Mouse (Mus musculus) olfactory bulb, adult 2 months (tissue): ENCODE data around the gene Prox2. TPM values are rescaled to one million over a fixed set of nuclear protein-coding genes. Genes with fewer than 3 reads are reported as not detected.
"Not testable (repeated sequence)": the region's sequence is repeated elsewhere in the genome, so short reads cannot be mapped to it uniquely, and the experiment has no call there.

Experiments
- H3K27ac ChIP-seq: fragments of 200-500 bp; 2 replicates; pipeline ENCODE4 v1.5.1; 2012; ENCODE audit warnings: low read depth, low read length; ENCODE audit not compliant: insufficient read depth
- H3K4me1 ChIP-seq: fragments of 200-500 bp; 2 replicates; pipeline ENCODE4 v1.6.1; 2012; ENCODE audit warnings: low read length; ENCODE audit not compliant: control insufficient read depth, insufficient read depth
- H3K4me3 ChIP-seq: fragments of 200-500 bp; 2 replicates; pipeline ENCODE4 v1.5.1; 2012; ENCODE audit warnings: mild to moderate bottlenecking, low read depth, low read length, moderate library complexity; ENCODE audit not compliant: insufficient read depth
- CTCF ChIP-seq: fragments of 200-500 bp; IDR thresholded peaks from 2 replicates; pipeline ENCODE4 v1.5.1; 2012; ENCODE audit warnings: low read depth, mild to moderate bottlenecking, low read length, moderate library complexity; ENCODE audit not compliant: insufficient read depth
- POLR2A ChIP-seq: fragments of 200-500 bp; IDR thresholded peaks from 2 replicates; pipeline ENCODE4 v1.6.1; 2012; ENCODE audit warnings: mild to moderate bottlenecking, low read depth, low read length, moderate library complexity; ENCODE audit not compliant: insufficient read depth
- WGBS: fragments of 180-500 bp; shearing (Covaris S2); methylation state at CpG from one replicate; pipeline ENCODE4 v1.1.7; 2018; 5-methylcytosine and 5-hydroxymethylcytosine counted together
- polyA plus RNA-seq: library from polyadenylated mRNA; stranded (reverse); fragments of >200 nt; gene quantifications from 2 replicates; pipeline ENCODE4 v1.2.4, GENCODE M21; 2012; ENCODE audit warnings: low replicate concordance; ENCODE audit not compliant: missing spikeins, insufficient read depth, insufficient read length

Gene Prox2
- polyA plus RNA-seq, 1 experiment = not detected

DNA sequence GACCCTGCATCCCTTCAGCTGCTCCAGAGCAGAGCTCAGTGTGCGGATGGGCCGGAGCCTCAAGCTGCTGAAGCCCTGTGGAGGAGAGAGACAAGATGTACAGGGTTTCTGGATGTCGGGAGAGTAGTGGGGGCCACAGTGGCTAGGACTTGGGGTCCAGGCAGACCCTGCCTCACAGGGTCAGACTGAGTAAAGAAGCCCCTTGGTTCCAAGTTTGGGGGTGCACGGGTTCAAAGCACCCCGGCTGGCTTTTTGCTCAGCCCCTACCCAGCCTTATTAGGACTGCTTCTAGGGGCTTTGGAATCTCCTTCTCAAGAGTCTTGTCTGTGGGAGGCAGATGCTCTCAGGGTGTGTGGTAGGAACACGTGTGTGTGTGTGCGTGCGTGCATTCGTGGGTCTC is 36.3 kb upstream of the Prox2 start:
- TF ChIP-seq CTCF (no peak), POLR2A (no peak)
- H3K4me1 ChIP-seq = peaks cover 23% of the 10 kb centered on the region
- no peak overlapping the region for H3K4me3 ChIP-seq
- no peak overlapping the region for H3K27ac ChIP-seq
- WGBS = 76% methylated on average over 9 of the region's 9 CpGs

DNA sequence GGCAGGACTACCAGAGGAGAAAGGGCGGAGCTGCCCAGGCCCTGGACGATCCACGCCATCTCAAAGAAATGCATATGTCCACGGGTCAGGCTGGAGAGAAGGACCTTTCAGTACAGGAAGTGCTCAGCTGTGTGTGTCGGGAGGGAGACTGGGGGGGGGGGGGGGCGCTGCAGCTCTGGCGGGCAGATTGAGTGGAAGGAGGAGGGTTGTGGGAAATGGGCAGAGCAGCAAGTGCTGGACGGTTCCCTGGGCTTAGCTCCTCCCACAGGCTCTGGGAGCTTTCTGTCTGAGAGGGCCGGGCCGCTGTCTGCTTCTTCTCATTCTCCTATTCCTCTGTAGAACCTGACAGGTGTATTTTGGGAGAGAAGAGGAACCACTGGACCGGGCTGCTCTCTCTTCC is 35.8 kb upstream of the Prox2 start:
- H3K4me1 ChIP-seq = peaks cover 19% of the 10 kb centered on the region
- no peak for TF ChIP-seq POLR2A
- TF ChIP-seq CTCF = no peak
- H3K27ac ChIP-seq = no peak overlapping the region
- 45% methylated on average over 10 of the region's 11 CpGs for whole genome bisulfite sequencing
- H3K4me3 ChIP-seq = no peak overlapping the region

DNA sequence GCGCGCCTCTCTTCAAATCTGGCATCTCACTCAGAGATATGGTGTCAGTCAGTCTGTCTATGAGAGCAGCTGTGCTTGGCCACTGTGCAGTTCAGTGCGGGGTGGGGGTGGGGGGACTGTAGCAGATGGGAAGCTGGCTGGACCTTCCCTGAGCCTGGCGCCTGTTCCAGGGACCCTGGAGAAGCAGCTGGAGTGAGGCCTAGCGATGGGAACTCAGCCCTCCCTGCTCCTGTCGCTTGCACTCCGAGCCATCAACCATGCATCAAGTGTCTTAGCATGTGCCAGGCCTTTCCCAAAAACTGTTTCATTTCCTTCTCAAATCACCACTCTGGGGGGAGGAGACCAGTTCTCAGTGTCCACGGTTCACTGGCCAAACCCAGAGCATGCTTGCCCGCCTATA is 35.1 kb upstream of the Prox2 start:
- Histone ChIP-seq H3K27ac (no peak overlapping the region), H3K4me1 (peaks cover 16% of the 10 kb centered on the region), H3K4me3 (no peak overlapping the region)
- TF ChIP-seq POLR2A = no peak
- no peak for TF ChIP-seq CTCF
- 61% methylated on average over 9 of the region's 9 CpGs for WGBS

DNA sequence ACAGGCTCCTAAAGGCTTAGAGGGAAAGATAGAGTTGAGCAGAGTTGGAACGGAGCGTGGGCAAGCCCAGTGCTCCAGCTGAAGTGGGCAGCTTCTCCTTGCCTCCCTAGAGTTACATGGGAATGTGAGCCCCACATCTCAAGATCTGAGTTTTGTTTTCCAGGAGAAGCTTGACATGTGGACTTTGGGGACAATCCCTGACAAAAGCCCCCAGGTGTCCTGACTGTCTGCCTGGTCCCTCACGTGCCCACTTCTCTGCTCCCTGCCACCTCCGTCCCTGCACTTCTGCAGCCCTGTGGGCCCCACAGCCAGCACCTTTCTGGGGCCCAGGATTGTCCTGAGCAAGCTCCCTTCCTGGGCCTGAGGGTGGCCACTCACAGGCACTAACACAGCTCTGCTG is 34.3 kb upstream of the Prox2 start:
- no peak overlapping the region for H3K27ac ChIP-seq
- TF ChIP-seq POLR2A (no peak), CTCF (no peak)
- H3K4me3 ChIP-seq = no peak overlapping the region
- peaks cover 10% of the 10 kb centered on the region for H3K4me1 ChIP-seq
- WGBS = 98% methylated on average over 4 of the region's 4 CpGs

DNA sequence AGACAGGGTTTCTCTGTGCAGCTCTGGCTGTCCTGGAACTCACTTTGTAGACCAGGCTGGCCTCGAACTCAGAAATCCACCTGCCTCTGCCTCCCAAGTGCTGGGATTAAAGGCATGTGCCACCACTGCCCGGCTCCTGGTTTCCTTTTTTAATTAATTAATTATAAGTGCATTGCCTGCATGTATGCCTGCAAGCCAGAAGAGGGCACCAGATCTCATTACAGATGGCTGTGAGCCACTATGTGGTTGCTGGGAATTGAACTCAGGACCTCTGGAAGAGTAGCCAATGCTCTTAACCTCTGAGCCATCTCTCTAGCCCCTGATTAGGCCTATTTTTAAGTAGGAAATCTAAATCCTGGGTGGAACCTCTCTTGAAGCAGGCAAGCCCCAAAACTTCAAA is 33.7 kb upstream of the Prox2 start:
- not testable (repeated sequence) for H3K4me1 ChIP-seq, H3K27ac ChIP-seq, H3K4me3 ChIP-seq
- 46% methylated on average over 2 of the region's 2 CpGs for WGBS

DNA sequence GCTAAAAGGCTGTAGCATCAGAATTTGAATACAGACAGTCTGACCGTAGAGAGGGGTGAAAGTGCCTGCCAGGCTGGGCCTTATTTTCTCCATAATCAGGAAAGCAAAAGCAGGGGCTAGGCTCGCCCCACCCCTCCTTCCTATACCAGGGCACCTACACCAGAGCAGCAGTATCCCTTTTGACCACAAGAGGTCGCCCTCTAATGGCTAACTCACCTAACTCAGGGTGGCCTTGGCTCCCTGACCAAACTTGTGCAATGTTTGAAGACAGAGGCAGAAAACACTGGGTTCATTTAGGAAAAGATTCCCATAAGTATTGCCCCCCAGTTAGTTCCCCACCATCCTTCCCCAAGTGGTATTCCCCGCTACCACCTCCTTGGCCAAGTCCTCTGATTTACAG is 32.2 kb upstream of the Prox2 start:
- TF ChIP-seq POLR2A (no peak), CTCF (peak; percentile 69)
- Histone ChIP-seq H3K4me3 (no peak overlapping the region), H3K4me1 (peaks cover 3% of the 10 kb centered on the region; the same call in 1 of the 2 replicates), H3K27ac (no peak overlapping the region)
- WGBS = 24% methylated on average over 4 of the region's 4 CpGs

DNA sequence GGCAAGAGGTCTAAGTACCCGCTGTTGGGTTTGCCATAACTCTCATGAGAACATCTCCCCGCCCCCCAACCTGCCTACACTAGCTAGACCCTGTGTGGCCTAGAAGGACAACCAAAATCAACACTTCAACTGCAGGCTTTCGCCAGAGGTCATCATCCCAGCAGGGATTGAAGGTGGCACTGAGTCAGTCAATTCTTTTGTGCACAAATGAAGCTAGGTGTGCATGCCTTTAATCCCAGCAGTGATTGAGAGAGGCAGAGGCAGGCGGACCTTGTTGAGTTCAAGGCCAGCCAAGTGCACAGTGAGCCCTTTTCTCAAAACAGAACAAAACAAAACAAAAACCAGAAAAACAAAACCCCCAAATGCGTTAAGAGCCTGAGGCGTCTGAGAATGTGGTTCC is 30.5 kb upstream of the Prox2 start:
- TF ChIP-seq POLR2A (no peak), CTCF (no peak)
- 76% methylated on average over 6 of the region's 6 CpGs for WGBS
- Histone ChIP-seq H3K4me1 (peaks cover 3% of the 10 kb centered on the region), H3K27ac (no peak overlapping the region), H3K4me3 (no peak overlapping the region)

DNA sequence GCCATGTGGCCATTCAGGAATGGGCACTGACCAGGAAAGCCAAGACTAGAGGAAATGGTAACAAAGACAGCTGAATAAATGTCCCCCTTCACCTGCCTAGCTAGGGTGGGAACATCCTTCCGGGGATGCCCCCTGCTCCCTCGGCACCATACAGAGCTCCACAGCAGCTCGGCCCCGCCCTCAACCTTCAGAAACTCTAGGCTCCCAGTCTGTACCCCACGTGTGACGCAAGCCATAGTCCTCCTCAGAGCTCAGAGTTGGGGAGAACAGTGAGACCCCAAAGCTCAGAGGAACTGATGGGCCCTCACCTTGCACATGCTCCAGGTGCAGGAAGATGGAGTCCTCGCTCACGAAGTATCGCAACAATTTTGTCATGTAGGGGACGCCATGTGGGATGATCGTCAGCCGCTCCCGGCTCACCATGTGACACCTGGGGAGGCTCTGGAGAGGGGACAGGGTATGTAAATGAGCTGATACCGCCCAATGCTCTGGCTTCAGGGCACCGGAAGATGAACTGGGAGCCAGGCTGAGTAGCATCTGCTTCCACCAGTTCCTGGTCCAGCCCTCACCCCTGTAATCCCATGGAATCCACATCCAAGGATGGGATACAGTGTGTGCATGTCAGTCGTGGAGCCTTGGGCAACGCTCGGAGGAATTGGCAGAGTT is 29.6 kb upstream of the Prox2 start:
- TF ChIP-seq CTCF (no peak), POLR2A (no peak)
- no peak overlapping the region for H3K27ac ChIP-seq
- H3K4me1 ChIP-seq = peaks cover 6% of the 10 kb centered on the region
- no peak overlapping the region for H3K4me3 ChIP-seq
- WGBS = 55% methylated on average over 18 of the region's 18 CpGs

DNA sequence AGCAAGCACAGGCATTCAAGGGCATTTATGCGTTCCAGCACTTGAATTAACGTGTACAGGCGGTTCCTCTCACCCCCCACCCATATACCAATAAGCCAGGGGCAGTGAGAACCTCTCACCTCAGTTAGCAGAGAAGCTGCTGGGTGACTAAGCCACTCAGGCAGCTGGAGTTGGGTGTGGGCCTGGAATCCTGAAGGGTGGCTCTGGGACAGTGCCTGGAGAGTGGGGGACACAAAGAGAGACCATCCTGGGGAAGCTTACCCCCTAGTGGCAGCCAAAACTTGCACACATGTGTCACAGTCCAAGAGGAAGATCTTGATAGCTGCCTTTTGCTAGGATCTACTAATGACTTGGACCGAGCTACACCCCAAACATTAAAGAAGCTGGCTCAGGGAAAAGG is 26.1 kb upstream of the Prox2 start:
- Histone ChIP-seq H3K4me1 (peaks cover 7% of the 10 kb centered on the region), H3K4me3 (no peak overlapping the region), H3K27ac (no peak overlapping the region)
- TF ChIP-seq POLR2A = no peak
- TF ChIP-seq CTCF = no peak
- 62% methylated on average over 4 of the region's 4 CpGs for WGBS
